Mouse (Mus musculus) G1E (cell line): Measurements from ENCODE around the gene Gstm2. TPM values are rescaled to one million over a fixed set of nuclear protein-coding genes. Genes with fewer than 3 reads are reported as not detected.

Experiments
- ATAC-seq: 2 replicates; pipeline ENCODE4 v1.8.0; 2016; ENCODE audit warnings: mild to moderate bottlenecking; ENCODE audit not compliant: insufficient number of reproducible peaks, poor library complexity, low FRiP score, severe bottlenecking; ENCODE audit errors: extremely low read depth
- DNase-seq: peaks from one replicate; pipeline ENCODE4 v3.0.0; 2012; ENCODE audit warnings: low spot score
- H3K27me3 ChIP-seq: 2 replicates; pipeline ENCODE4 v1.6.1; 2012; ENCODE audit warnings: mild to moderate bottlenecking, low read length, inconsistent platforms; ENCODE audit not compliant: insufficient read depth
- H3K36me3 ChIP-seq: replicated peaks from 2 replicates; pipeline ENCODE3; 2012; ENCODE audit warnings: mild to moderate bottlenecking, inconsistent platforms
- H3K4me1 ChIP-seq: 2 replicates; pipeline ENCODE4 v1.6.1; 2012; ENCODE audit warnings: low read depth, low read length, inconsistent platforms, mixed read lengths; ENCODE audit not compliant: insufficient read depth
- H3K4me3 ChIP-seq: 2 replicates; pipeline ENCODE4 v1.5.1; 2012; ENCODE audit warnings: low read depth, mild to moderate bottlenecking, inconsistent platforms, low read length, moderate library complexity, mixed read lengths
- H3K9me3 ChIP-seq: replicated peaks from 2 replicates; pipeline ENCODE4 v1.6.1; 2012; ENCODE audit warnings: inconsistent platforms
- CTCF ChIP-seq: IDR thresholded peaks from 2 replicates; pipeline ENCODE4 v1.5.1; 2012; ENCODE audit warnings: low read depth, low read length, inconsistent platforms, mixed read lengths
- GATA1 ChIP-seq: IDR thresholded peaks from 2 replicates; pipeline ENCODE4 v1.6.1; 2012; ENCODE audit warnings: borderline replicate concordance, low read length, inconsistent platforms, mixed read lengths
- GATA2 ChIP-seq: IDR thresholded peaks from 2 replicates; pipeline ENCODE4 v1.6.1; 2012; ENCODE audit warnings: low read depth, low read length, inconsistent platforms, borderline replicate concordance
- POLR2AphosphoS5 ChIP-seq: IDR thresholded peaks from 2 replicates; pipeline ENCODE4 v1.6.1; 2012; ENCODE audit warnings: low read depth, low read length, inconsistent platforms; ENCODE audit not compliant: insufficient replicate concordance
- TAL1 ChIP-seq: conservative IDR thresholded peaks from 2 replicates; pipeline ENCODE4 v1.6.1; 2012; ENCODE audit warnings: low read depth, low read length, inconsistent platforms, mixed read lengths
- polyA plus RNA-seq: library from polyadenylated mRNA; stranded (reverse); fragments of >175 nt; gene quantifications from 2 replicates; pipeline ENCODE4 v1.2.3, GENCODE M21; 2012
- total RNA-seq, 2 experiments: library from RNA; stranded (forward) in 1 of 2; stranded (reverse) in 1 of 2; fragments of 200-1000 nt in 1 of 2; fragments of >200 nt in 1 of 2; fragmentation: Nextera tagmentation in 1 of 2; gene quantifications; 2 replicates each; pipeline ENCODE4 v1.2.3; 2014 to 2017

Gstm2 gene
- total RNA-seq (2014; fragmentation: Nextera tagmentation) (not detected in 2 replicates), total RNA-seq (2017) (not detected in 2 replicates), polyA plus RNA-seq (not detected in 2 replicates)

GRCm38 (mm10) chr3:107986041-107986562 is at the start of gene Gstm2:
Gene Gstm2 (minus strand): TSS chr3:107986453.
- Histone ChIP-seq H3K9me3 (no peaks in the 10 kb centered on the region), H3K4me3 (no peak within 1 kb of the TSS), H3K36me3 (no peaks in the 10 kb centered on the region), H3K27me3 (peaks cover 30% of the 10 kb centered on the region; the same call in 1 of the 2 replicates), H3K4me1 (no peaks in the 10 kb centered on the region)
- ATAC-seq = no peak
- no peak for DNase-seq
- no peak for TF ChIP-seq POLR2AphosphoS5
- no peak for TF ChIP-seq CTCF
- TF ChIP-seq GATA1 = no peak
- TF ChIP-seq TAL1 = no peak
- TF ChIP-seq GATA2 = no peak

GRCm38 (mm10) chr3:108033156-108033555 is 46.9 kb upstream of the Gstm2 start:
- Histone ChIP-seq H3K4me1 (no peaks in the 10 kb centered on the region), H3K27me3 (peaks cover 27% of the 10 kb centered on the region), H3K4me3 (no peak overlapping the region), H3K36me3 (no peaks in the 10 kb centered on the region), H3K9me3 (no peaks in the 10 kb centered on the region)
- no peak for ATAC-seq
- no peak for DNase-seq
- TF ChIP-seq CTCF = no peak
- TF ChIP-seq POLR2AphosphoS5 = no peak
- no peak for TF ChIP-seq GATA1
- TF ChIP-seq TAL1 = no peak
- no peak for TF ChIP-seq GATA2

- ATAC-seq = no peak
- H3K36me3 ChIP-seq = no peaks in the 10 kb centered on the region
- no peak for TF ChIP-seq TAL1
- TF ChIP-seq GATA2 = no peak
These were observed 45.9 kb upstream of the Gstm2 start for GRCm38 (mm10) chr3:108032113-108032512.

DNA sequence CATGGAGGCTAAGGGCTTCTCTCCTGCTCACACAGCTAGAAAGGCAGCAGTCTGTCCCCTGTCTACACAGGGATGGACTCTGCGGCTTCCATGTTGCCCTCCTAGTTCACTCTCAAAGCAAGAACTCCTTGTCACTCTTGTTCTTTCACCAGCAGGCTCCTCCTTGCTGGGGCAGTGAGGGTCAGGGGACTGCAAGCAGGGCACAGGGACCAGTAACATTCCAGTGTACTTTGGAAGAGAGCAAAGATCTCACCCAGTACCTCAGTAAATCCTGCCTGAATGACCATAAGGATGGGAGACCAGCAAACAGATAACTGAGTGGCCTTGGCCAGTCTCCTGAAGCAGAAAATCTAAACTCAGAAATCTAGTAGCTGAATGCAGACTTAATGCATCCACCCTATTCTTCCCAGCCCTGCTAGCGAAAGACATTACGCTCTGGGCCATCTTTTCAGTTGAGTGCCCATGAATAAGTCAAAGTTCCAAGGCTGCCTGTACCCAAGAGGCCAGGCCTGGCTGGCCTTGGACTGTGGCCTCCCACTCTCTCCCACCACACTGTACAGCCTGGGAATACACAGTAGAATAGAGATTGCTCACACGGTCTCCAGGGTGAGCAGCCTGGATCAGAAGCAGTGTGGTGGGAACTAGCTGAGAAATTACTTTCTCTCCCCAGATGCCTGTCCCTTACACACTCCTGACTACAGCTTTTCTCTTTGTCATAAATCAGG is 42.5 kb upstream of the Gstm2 start:
- H3K4me1 ChIP-seq = no peaks in the 10 kb centered on the region
- no peaks in the 10 kb centered on the region for H3K36me3 ChIP-seq
- H3K27me3 ChIP-seq = peaks cover 37% of the 10 kb centered on the region
- H3K4me3 ChIP-seq = no peak overlapping the region
- no peak for ATAC-seq
- no peaks in the 10 kb centered on the region for H3K9me3 ChIP-seq
- TF ChIP-seq POLR2AphosphoS5 (no peak), TAL1 (no peak), CTCF (no peak), GATA1 (no peak), GATA2 (no peak)
- no peak for DNase-seq

More at GRCm38 (mm10) chr3:108032113-108032512, 45.9 kb upstream of the Gstm2 start:
- no peaks in the 10 kb centered on the region for H3K9me3 ChIP-seq
- H3K4me3 ChIP-seq = no peak overlapping the region
- H3K27me3 ChIP-seq = peaks cover 31% of the 10 kb centered on the region
- no peaks in the 10 kb centered on the region for H3K4me1 ChIP-seq
- DNase-seq = no peak

GRCm38 (mm10) chr3:108026597-108026996 is 40.3 kb upstream of the Gstm2 start:
- H3K27me3 ChIP-seq = peaks cover 45% of the 10 kb centered on the region
- DNase-seq (no peak), ATAC-seq (no peak)
- TF ChIP-seq TAL1 (no peak), GATA2 (no peak), POLR2AphosphoS5 (no peak), CTCF (no peak), GATA1 (no peak)
- no peaks in the 10 kb centered on the region for H3K9me3 ChIP-seq
- H3K4me1 ChIP-seq = no peaks in the 10 kb centered on the region
- no peaks in the 10 kb centered on the region for H3K36me3 ChIP-seq
- H3K4me3 ChIP-seq = no peak overlapping the region

GRCm38 (mm10) chr3:108026049-108026448 is 39.8 kb upstream of the Gstm2 start:
- H3K9me3 ChIP-seq = no peaks in the 10 kb centered on the region
- DNase-seq (no peak), ATAC-seq (no peak)
- H3K27me3 ChIP-seq = peaks cover 45% of the 10 kb centered on the region
- H3K4me1 ChIP-seq = no peaks in the 10 kb centered on the region
- no peak overlapping the region for H3K4me3 ChIP-seq
- TF ChIP-seq GATA2 (no peak), TAL1 (no peak), CTCF (no peak), GATA1 (no peak), POLR2AphosphoS5 (no peak)
- H3K36me3 ChIP-seq = no peaks in the 10 kb centered on the region

DNA sequence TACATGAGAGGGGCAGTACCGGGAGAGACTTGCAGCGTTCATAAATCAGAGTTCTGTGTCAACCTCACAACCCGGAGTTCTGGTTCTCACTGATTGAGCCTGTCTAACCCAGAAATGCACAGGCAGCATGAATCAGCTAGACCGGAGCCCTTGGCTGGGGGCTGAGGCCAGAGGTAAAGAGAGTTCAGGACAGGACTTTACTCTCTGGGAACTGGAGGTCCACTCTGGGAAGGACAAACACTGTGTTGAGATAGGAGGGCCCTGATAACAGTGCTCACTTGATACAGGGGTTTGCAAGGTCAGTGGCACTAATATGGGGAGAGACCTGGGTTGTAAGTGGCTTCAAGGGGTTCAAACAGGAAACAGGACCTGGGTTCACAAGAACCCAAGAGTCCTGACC is 39.1 kb upstream of the Gstm2 start:
- Histone ChIP-seq H3K36me3 (no peaks in the 10 kb centered on the region), H3K4me3 (no peak overlapping the region), H3K9me3 (no peaks in the 10 kb centered on the region), H3K4me1 (no peaks in the 10 kb centered on the region), H3K27me3 (peaks cover 52% of the 10 kb centered on the region)
- DNase-seq (no peak), ATAC-seq (no peak)
- TF ChIP-seq CTCF = no peak
- no peak for TF ChIP-seq TAL1
- no peak for TF ChIP-seq POLR2AphosphoS5
- TF ChIP-seq GATA2 = no peak
- no peak for TF ChIP-seq GATA1
